Mouse (Mus musculus): ENCODE results near the gene Pnmal1. TPM values are rescaled to one million over a fixed set of nuclear protein-coding genes. Genes with fewer than 3 reads are reported as not detected.

The Pnmal1 gene
- total RNA-seq, 2 experiments from 2014 or later, result not detected

GRCm38 (mm10) chr7:16995345-16995744, 35.9 kb downstream of the Pnmal1 start:
- Histone ChIP-seq H3K4me3 (peak overlapping the region; percentile 75), H3K27ac (peak overlapping the region; percentile 38; the same call in 1 of the 2 replicates)
- intact Hi-C loops (cut with DNase I), result no loop called here
- no peak for DNase-seq
- no peak for TF ChIP-seq CTCF (IDR thresholded peaks at IDR 0.05)

GRCm38 (mm10) chr7:16999233-16999632, 39.8 kb downstream of the Pnmal1 start:
- DNase-seq, result no peak
- TF ChIP-seq CTCF (IDR thresholded peaks at IDR 0.05), result no peak
- H3K4me3 ChIP-seq, result no peak overlapping the region
- intact Hi-C loops (cut with DNase I), result loop anchor here (1.0 kb wide), 2 partner anchors 48 to 66 kb away; no protein-coding TSS in a partner anchor
- no peak overlapping the region for H3K27ac ChIP-seq

GRCm38 (mm10) chr7:16999650-17000049, 40.2 kb downstream of the Pnmal1 start:
- no peak overlapping the region for H3K4me3 ChIP-seq
- TF ChIP-seq CTCF (IDR thresholded peaks at IDR 0.05), result peak; percentile 100
- peak; percentile 85 for DNase-seq
- intact Hi-C loops (cut with DNase I), result loop anchor here (1.0 kb wide), 2 partner anchors 48 to 66 kb away; no protein-coding TSS in a partner anchor
- H3K27ac ChIP-seq, result no peak overlapping the region

GRCm38 (mm10) chr7:17002375-17003195, 43.1 kb downstream of the Pnmal1 start:
- Histone ChIP-seq H3K27ac (peak overlapping the region; percentile 66), H3K4me3 (no peak overlapping the region)
- peak; percentile 84 for DNase-seq
- peak; percentile 77 for TF ChIP-seq CTCF (IDR thresholded peaks at IDR 0.05)
- intact Hi-C loops (cut with DNase I), result loop anchor here (1.0 to 2.0 kb wide), 4 partner anchors 49 to 71 kb away; no protein-coding TSS in a partner anchor

- H3K4me3 ChIP-seq, result no peak overlapping the region
- no peak for TF ChIP-seq CTCF (IDR thresholded peaks at IDR 0.05)
- H3K27ac ChIP-seq, result peak overlapping the region; percentile 66
- DNase-seq, result no peak
- intact Hi-C loops (cut with DNase I), result loop anchor here (2.0 kb wide), 1 partner anchor 63 kb away; no protein-coding TSS in a partner anchor
Measured at GRCm38 (mm10) chr7:17003230-17003960, 43.9 kb downstream of the Pnmal1 start.

GRCm38 (mm10) chr7:17004716-17005115, 45.2 kb downstream of the Pnmal1 start:
- TF ChIP-seq CTCF (IDR thresholded peaks at IDR 0.05), result no peak
- intact Hi-C loops (cut with DNase I), result no loop called here
- Histone ChIP-seq H3K27ac (no peak overlapping the region), H3K4me3 (no peak overlapping the region)
- DNase-seq, result no peak

GRCm38 (mm10) chr7:17007300-17007699, 47.8 kb downstream of the Pnmal1 start:
- no peak for DNase-seq
- peak; percentile 57 for TF ChIP-seq CTCF (IDR thresholded peaks at IDR 0.05)
- no peak overlapping the region for H3K27ac ChIP-seq
- intact Hi-C loops (cut with DNase I), result no loop called here
- no peak overlapping the region for H3K4me3 ChIP-seq

GRCm38 (mm10) chr7:17009326-17010009, 50.0 kb downstream of the Pnmal1 start:
- no peak overlapping the region for H3K4me3 ChIP-seq
- no peak for DNase-seq
- no peak for TF ChIP-seq CTCF (IDR thresholded peaks at IDR 0.05)
- intact Hi-C loops (cut with DNase I), result no loop called here
- H3K27ac ChIP-seq, result no peak overlapping the region

GRCm38 (mm10) chr7:17010010-17010347, 50.5 kb downstream of the Pnmal1 start:
- no peak overlapping the region for H3K27ac ChIP-seq
- intact Hi-C loops (cut with DNase I), result no loop called here
- no peak for DNase-seq

GRCm38 (mm10) chr7:17011909-17012590, 52.6 kb downstream of the Pnmal1 start:
- no peak for DNase-seq
- no peak for TF ChIP-seq CTCF (IDR thresholded peaks at IDR 0.05)
- H3K4me3 ChIP-seq, result no peak overlapping the region
- intact Hi-C loops (cut with DNase I), result no loop called here
- H3K27ac ChIP-seq, result no peak overlapping the region

More at GRCm38 (mm10) chr7:17010010-17010347, 50.5 kb downstream of the Pnmal1 start:
- TF ChIP-seq CTCF (IDR thresholded peaks at IDR 0.05), result no peak
- no peak overlapping the region for H3K4me3 ChIP-seq

Other genes with a start within 250 kb of the Pnmal1 start
- not detected for gene Ceacam9, start 237.8 kb upstream of the Pnmal1 start, total RNA-seq (2021)
- gene Ap2s1, start 221.3 kb upstream of the Pnmal1 start, total RNA-seq (2021), result 10 to 100 TPM; 49.6 to 56.4 TPM
- 10 to 100 TPM; 11.0 to 14.6 TPM for gene Slc1a5, start 178.3 kb upstream of the Pnmal1 start, total RNA-seq (2021)
- gene Strn4, start 143.8 kb upstream of the Pnmal1 start, total RNA-seq (2021), result 10 to 100 TPM; 16.2 to 16.6 TPM
- gene Fkrp, start 142.9 kb upstream of the Pnmal1 start, total RNA-seq (2021), result 10 to 100 TPM; 51.2 to 58.3 TPM
- 1 to 10 TPM; 3.9 to 8.2 TPM for gene Prkd2, start 116.8 kb upstream of the Pnmal1 start, total RNA-seq (2021)
- gene Dact3, start 84.4 kb upstream of the Pnmal1 start, total RNA-seq (2021), result 1 to 10 TPM in 1 of 2 experiments, under 1 TPM in 1; 0.99 to 1.7 TPM
- not detected for gene Gng8, start 67.9 kb upstream of the Pnmal1 start, total RNA-seq (2021)
- gene Ptgir, start 53.2 kb upstream of the Pnmal1 start, total RNA-seq (2021), result under 1 TPM; 0.67 to 0.79 TPM
- gene Calm3, start 35.6 kb upstream of the Pnmal1 start, total RNA-seq (2021), result 100 to 1,000 TPM; 290 to 400 TPM
- gene Pnmal2, start 15.0 kb upstream of the Pnmal1 start, total RNA-seq (2021), result under 1 TPM; 0.74 to 0.86 TPM
- gene Gm42372, start 23.4 kb downstream of the Pnmal1 start, total RNA-seq (2021), result not detected
- gene Ccdc8, start 33.0 kb downstream of the Pnmal1 start, total RNA-seq (2021), result 1 to 10 TPM in 1 of 2 experiments, under 1 TPM in 1; 0.74 to 1.5 TPM
- gene Ppp5c, start 68.2 kb downstream of the Pnmal1 start, total RNA-seq (2021), result 10 to 100 TPM; 64.8 to 65.8 TPM
- gene Hif3a, start 102.7 kb downstream of the Pnmal1 start, total RNA-seq (2021), result 1 to 10 TPM in 1 of 2 experiments, under 1 TPM in 1; 0.84 to 1.6 TPM
- under 1 TPM; 0.08 to 0.14 TPM for gene Psg16, start 114.4 kb downstream of the Pnmal1 start, total RNA-seq (2021)
- not detected for gene Ceacam3, start 190.6 kb downstream of the Pnmal1 start, total RNA-seq (2021)
- gene Psg29, start 243.8 kb downstream of the Pnmal1 start, total RNA-seq (2021), result not detected

All from gastrocnemius, adult 2 months (tissue).